Mouse (Mus musculus) kidney, adult 9 months (tissue): Measurements from ENCODE around the gene Olfr222.
"Not testable (repeated sequence)": the region's sequence is repeated elsewhere in the genome, so short reads cannot be mapped to it uniquely, and the experiment has no call there.

ENCODE experiments used
- DNase-seq: peaks from one replicate; pipeline ENCODE4 v3.0.0; 2022

Olfr222 gene

DNA sequence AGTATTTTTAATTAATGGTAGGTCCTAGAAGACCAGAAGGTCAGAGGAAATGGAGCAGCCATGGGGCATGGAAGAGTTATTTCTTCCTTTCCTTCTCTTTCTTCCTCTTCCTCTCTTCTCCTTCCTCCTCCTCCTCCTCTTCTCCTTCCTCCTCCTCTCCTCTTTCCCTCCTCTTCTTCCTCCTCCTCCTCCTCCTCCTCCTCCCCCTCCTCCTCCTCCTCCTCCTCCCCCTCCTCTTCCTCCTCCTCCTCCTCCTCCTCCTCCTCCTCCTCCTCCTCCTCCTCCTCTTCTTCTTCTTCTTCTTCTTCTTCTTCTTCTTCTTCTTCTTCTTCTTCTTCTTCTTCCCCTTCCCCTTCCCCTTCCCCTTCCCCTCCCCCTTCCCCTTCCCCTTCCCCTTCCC, at the start of gene Olfr222:
Gene Olfr222, minus strand, starts transcription at position 101 of the 400 bp plus-strand sequence.
- not testable (repeated sequence) for DNase-seq

- DNase-seq, result peak; percentile 70
Observed at GRCm38 (mm10) chr11:59624017-59624630, 48.1 kb upstream of the Olfr222 start.

- no peak for DNase-seq
Observed at GRCm38 (mm10) chr11:59622214-59622613, 46.2 kb upstream of the Olfr222 start.

DNA sequence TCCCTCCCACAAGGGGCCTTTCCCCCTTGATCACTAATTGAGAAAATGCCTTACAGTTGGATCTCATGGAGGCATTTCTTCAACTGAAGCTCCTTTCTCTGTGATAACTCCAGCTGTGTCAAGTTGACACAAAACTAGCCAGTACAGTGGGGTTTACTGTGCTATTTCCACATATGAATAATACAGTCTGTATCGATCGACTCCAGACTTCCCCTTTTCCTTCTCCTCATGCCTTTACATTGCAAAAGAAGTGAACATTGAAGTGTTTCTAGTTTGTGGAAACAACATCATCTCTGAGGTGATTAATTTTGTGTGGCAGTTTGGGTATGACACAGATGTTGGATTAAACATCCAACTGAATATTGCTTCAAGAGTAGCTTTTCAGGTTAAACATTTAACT, 41.0 kb upstream of the Olfr222 start:
- not testable (repeated sequence) for DNase-seq

DNA sequence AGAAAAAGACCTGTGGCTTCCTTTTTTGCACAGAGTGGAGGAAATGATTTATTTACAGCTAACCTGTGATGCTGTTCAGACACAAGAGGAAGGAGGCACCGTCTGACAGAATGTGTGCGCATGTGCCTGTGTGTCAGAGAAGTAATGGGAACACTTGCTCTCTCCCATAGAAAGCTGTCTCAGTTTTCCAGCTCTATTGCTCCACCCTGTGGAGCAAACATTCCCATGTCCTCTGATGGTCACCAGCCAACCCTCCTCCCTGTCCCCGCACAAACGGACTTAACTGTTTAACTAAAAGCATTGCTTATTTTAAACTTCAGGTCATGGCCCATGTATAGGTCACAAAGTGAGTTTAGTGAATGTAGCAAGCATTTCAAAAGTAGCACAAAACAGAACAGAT, 38.1 kb upstream of the Olfr222 start:
- DNase-seq, result peak; percentile 29

GRCm38 (mm10) chr11:59611646-59612045, 35.6 kb upstream of the Olfr222 start:
- DNase-seq, result no peak

DNA sequence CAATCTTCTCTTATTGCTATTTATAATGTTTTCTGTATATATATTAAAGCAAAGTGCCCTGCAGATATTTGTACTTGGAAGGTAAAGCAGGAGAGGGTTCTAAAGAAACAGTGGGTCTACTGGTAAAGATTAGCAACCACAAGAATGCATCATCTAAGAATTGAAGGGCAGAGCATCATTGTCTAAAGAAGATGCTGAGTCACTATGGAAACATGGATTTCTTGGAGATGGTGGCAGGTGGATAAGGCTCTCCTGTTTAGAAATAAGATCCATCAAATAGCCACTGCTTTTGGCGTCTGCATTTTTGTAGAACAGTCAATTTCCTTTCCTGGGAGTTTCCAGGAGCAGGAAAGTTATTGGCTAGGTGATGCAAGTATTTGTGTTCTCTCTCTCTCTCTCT, 26.3 kb upstream of the Olfr222 start:
- DNase-seq, result no peak

- no peak for DNase-seq
Observed at GRCm38 (mm10) chr11:59600872-59601271, 24.8 kb upstream of the Olfr222 start.

DNA sequence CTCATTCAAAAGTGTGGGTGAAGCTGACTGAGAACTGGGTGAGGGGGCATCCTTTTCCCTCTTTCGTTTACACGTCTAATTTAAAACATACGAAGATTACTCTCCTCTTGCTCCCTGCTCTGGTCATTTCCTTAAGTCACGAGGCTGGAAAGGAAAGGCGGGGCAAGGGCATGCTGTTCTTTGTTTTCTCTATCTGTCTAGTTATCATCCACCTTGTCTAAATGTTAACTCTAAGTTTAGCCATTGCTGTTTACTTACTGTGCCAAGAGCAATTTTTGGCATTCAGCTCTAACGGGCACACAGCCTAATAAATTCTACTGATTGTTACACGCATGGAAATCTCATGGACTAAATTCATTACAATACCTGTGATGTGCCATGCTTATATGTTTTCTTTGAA, 23.2 kb upstream of the Olfr222 start:
- DNase-seq, result peak; percentile 57

GRCm38 (mm10) chr11:59596950-59597349, 20.9 kb upstream of the Olfr222 start:
- no peak for DNase-seq

DNA sequence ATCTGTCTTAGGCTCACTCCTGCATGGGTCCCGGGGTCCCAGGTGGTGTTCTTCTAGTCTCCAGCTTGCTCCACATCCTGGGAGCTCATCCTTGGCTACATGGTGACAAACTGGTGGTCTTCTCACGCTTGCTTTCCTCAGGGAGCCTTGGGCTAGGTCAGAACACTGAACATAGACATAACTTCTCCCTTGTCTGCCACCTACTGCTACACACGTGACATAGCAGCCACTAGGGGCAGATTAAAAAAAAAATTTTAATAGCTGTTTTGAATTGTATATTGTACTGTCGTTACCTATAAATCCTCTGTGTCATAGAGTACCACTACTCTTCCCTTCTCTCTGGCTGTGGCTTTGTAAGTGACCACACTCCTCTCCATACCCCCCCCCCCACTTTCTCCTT, 20.1 kb upstream of the Olfr222 start:
- DNase-seq, result no peak

- no peak for DNase-seq
Observed at GRCm38 (mm10) chr11:59593189-59593588, 17.2 kb upstream of the Olfr222 start, which contains the start of gene Olfr223. Gene Olfr223, minus strand, starts transcription at chr11:59593289.

DNA sequence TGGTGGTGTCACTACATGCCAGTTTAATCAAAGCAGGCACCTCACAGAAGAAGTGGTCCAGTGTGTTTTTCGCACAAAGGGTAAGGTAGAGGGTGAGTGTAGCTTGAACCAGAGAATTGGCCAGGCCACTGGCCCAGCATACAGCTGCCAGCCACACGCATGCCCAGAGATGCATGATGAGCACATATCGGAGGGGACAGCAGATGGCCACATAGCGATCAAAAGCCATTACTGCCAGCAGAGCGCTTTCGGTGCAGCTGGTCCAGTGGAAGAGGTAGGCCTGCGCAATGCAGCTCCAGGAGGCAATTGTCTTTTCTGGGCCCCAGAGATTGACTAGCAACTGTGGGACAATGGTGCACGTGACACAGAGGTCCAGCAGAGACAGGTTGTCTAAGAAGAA, 13.5 kb upstream of the Olfr222 start:
- DNase-seq, result no peak

DNA sequence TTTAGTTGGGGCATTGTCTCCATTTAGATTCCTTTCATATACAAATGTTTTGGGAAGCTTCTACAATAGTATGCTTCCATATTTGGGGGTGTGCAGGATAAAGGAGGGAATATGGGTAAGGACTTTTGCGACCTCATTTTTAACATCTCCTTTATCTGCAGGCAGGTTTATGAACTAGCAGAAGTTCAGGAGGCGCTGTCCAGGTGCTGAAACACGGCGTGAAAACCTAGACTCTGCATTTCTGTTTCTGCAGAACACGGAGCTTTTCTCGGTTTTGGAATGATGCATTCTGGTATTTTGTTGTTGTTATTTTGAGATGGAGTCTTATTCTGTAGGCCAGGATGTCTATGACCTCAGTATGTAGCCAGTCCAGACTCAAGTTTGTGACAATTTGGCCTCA, 8.5 kb upstream of the Olfr222 start:
- DNase-seq, result peak; percentile 17

DNA sequence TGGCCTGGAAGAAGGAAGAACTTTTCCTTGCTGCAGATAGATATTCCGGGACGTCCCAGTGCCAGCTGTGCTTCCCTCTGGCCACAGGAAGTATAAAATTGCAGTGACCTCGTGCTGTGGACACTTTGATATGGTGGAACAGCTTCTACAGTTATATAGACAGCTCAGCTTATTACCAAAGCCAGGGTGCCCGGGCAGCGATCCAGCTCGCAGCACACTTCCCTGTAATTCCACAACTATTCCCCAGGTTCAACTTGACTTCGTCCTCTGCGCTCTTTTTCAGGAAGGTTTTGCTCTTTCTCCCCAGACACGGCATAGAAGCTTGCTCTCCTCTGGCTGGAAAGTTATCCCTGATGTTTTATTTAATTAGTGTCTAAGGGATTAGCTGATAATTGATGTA, 309 bp downstream of the Olfr222 start:
- DNase-seq, result peak; percentile 9

GRCm38 (mm10) chr11:59569306-59569705, 6.7 kb downstream of the Olfr222 start:
- peak; percentile 8 for DNase-seq

- DNase-seq, result no peak
Observed at GRCm38 (mm10) chr11:59562837-59563236, 13.2 kb downstream of the Olfr222 start.

DNA sequence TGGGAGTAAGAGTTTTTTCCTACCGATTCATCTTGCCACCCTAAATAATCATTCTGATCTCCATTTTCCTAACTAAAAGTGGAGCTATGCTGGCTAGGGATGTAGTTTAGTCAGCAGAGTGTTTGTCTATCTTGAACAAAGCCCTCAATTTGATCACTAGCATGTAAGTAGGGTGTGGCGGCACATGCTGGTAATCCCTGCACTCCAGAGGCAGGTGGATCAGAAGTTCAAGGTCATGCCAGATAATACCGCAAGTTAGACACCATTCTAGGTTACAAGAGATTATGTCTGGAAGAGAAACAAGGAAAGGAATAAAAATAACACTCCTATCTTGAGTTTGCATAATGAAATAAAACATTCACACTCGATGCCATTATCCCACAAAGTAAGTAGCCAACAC, 13.7 kb downstream of the Olfr222 start:
- no peak for DNase-seq

GRCm38 (mm10) chr11:59560906-59561305, 15.1 kb downstream of the Olfr222 start:
- no peak for DNase-seq

DNA sequence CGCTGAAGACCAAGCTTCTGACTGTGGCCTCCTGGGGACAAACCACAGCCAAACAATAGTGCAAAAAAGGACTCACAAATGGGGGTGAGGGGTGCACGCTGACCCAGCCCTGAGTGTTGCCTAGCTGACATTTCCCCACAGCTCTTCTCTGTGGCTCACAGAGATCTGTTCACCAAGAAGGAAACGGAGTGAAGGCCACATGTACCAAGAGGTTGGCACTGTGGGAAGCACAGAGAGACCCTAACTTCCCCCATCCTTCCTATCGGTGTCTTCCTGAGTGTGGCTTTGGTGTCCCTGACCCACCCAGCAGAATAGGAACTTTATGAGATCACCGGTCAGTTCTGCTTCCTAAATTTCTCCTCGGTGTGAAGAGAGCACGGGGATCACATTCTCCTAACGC, 21.5 kb downstream of the Olfr222 start:
- no peak for DNase-seq

- DNase-seq, result no peak
Observed at GRCm38 (mm10) chr11:59554127-59554526, 21.9 kb downstream of the Olfr222 start.

- no peak for DNase-seq
Observed at GRCm38 (mm10) chr11:59544005-59544404, 32.0 kb downstream of the Olfr222 start.

- DNase-seq, result no peak
Observed at GRCm38 (mm10) chr11:59543376-59543775, 32.7 kb downstream of the Olfr222 start.

- DNase-seq, result no peak
Observed at GRCm38 (mm10) chr11:59542442-59542841, 33.6 kb downstream of the Olfr222 start.

DNA sequence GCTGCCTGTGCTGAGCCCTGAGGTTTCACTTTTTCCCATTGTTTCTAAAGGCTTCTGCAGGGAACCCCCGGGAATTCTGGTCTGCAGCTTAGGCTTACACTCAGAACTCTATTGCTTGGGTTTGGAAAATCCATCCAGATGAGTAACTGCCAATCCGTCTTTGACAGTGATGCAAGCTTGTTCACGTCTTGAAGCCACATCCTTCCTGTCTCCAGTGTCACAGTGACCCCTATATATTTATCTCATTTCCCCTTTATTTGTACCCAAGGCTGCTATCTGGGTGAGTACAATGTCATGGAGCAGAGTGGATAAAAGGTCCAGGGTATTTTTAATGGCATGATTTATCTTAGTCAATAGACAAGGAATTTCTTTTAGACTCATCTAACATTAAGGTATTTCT, 34.7 kb downstream of the Olfr222 start, which contains the start of gene Nlrp3:
Gene Nlrp3, plus strand, starts transcription at position 245 of the 400 bp plus-strand sequence.
- DNase-seq, result no peak
